ENCODE assay signal across 17 mouse cellular contexts in genomic region chr5:39715694-39716550, GRCm38 (mm10). TPM values are rescaled to one million over a fixed set of nuclear protein-coding genes. Genes with fewer than 3 reads are reported as not detected.
DNase-seq lines count a peak whose midpoint lies in the region; ATAC-seq and TF ChIP-seq lines count a peak whose summit lies in the region.
"Had no signal": no experiment of that assay in that cellular context is flagged by ENCODE, and none has a peak within 500 bp of the region (broad histone marks: within the 10 kb centered on the region; RNA-seq: fewer than 3 reads in every experiment).

No protein-coding gene starts in this region.

- peak; percentile 97 for ATAC-seq in intestine, postnatal 0 days
- ATAC-seq in activated CD4-positive, CD25-positive, alpha-beta regulatory T cell, adult 4 months, result no peak

- WGBS in lung, adult 2 months, result 58% methylated on average over 13 of the region's 13 CpGs
- 32% methylated on average over 13 of the region's 13 CpGs for WGBS in intestine, postnatal 0 days
- 19% methylated on average over 13 of the region's 13 CpGs for WGBS in large intestine, adult 2 months

- DNase-seq in lung, adult 2 months, result peak; percentile 4
- DNase-seq in lung, postnatal 36 days, result no peak
- DNase-seq in large intestine, adult 2 months (ENCODE audit: low read depth, low spot score), result peak; percentile 71
- peak; percentile 42 for DNase-seq in urinary bladder, postnatal 14 days (ENCODE audit: low spot score)
- DNase-seq in cerebellum, adult 18-20 months, result no peak
- DNase-seq in cerebellum, postnatal 4 days (ENCODE audit: low spot score in 2 of 2), result no peak
- DNase-seq: B cell, adult 2 months; cerebellum, adult 9-11 months; gastrocnemius, postnatal 14 days; right cerebral cortex, postnatal 14 days; thymus, postnatal 25 days had no signal

- H3K27me3 ChIP-seq in intestine, postnatal 0 days (replicated peaks; ENCODE audit: control insufficient read depth, insufficient read depth, low read length), result no peaks in the 10 kb centered on the region
- H3K27me3 ChIP-seq: embryonic facial prominence, embryonic 13.5 days; lung, embryonic 15.5 days had no signal

- no peak overlapping the region for H3K9ac ChIP-seq in intestine, postnatal 0 days (ENCODE audit: low read depth, low read length)
- H3K9ac ChIP-seq: embryonic facial prominence, embryonic 13.5 days; lung, embryonic 15.5 days had no signal

- H3K4me1 ChIP-seq in lung, adult 2 months (ENCODE audit: control insufficient read depth, insufficient read depth, low read length), result no peaks in the 10 kb centered on the region; the same call in 1 of the 2 replicates
- peaks cover 8% of the 10 kb centered on the region; the same call in 1 of the 2 replicates for H3K4me1 ChIP-seq in intestine, postnatal 0 days (replicated peaks; ENCODE audit: control insufficient read depth, insufficient read depth, low read length)
- H3K4me1 ChIP-seq: lung, embryonic 15.5 days had no signal

- TF ChIP-seq POLR2A in lung, adult 2 months (IDR thresholded peaks at IDR 0.05; ENCODE audit: borderline replicate concordance, extremely low read depth, low read depth, low read length), result no peak

- no peaks in the 10 kb centered on the region for H3K9me3 ChIP-seq in intestine, postnatal 0 days (ENCODE audit: control insufficient read depth)
- H3K9me3 ChIP-seq: embryonic facial prominence, embryonic 13.5 days; lung, embryonic 15.5 days had no signal

- no peak for TF ChIP-seq CTCF in lung, adult 2 months (IDR thresholded peaks at IDR 0.05; ENCODE audit: insufficient read depth, low read length)
- TF ChIP-seq CTCF in intestine, postnatal 0 days (IDR thresholded peaks at IDR 0.05; ENCODE audit: low read depth), result no peak

- H3K4me3 ChIP-seq in lung, adult 2 months (replicated peaks; ENCODE audit: extremely low read depth, low read depth, low read length), result no peak overlapping the region
- no peak overlapping the region for H3K4me3 ChIP-seq in intestine, postnatal 0 days (ENCODE audit: low read depth, low read length)
- H3K4me3 ChIP-seq: embryonic facial prominence, embryonic 13.5 days; left cerebral cortex, adult 2 months; lung, embryonic 15.5 days had no signal

- H3K4me2 ChIP-seq in intestine, postnatal 0 days (replicated peaks; ENCODE audit: low read depth), result peak overlapping the region; percentile 3
- H3K4me2 ChIP-seq: embryonic facial prominence, embryonic 13.5 days; heart, embryonic 11.5 days; lung, embryonic 15.5 days had no signal

- H3K36me3 ChIP-seq in intestine, postnatal 0 days (ENCODE audit: control insufficient read depth, insufficient read depth), result no peaks in the 10 kb centered on the region
- H3K36me3 ChIP-seq: embryonic facial prominence, embryonic 13.5 days; lung, embryonic 15.5 days had no signal

- H3K27ac ChIP-seq in intestine, postnatal 0 days (ENCODE audit: low read depth, low read length), result peak overlapping the region; percentile 72
- H3K27ac ChIP-seq: embryonic facial prominence, embryonic 13.5 days; left cerebral cortex, adult 2 months; lung, embryonic 15.5 days had no signal

RNA-seq across cellular contexts. Expression of gene Hs3st1, which starts 39.4 kb away (rescaled TPM):
- polyA plus RNA-seq in lung, adult 2 months (2012; rRNA removed), result 83.0 and 83.3 TPM in 2 replicates
- 7.9 and 8.5 TPM in 2 replicates for polyA plus RNA-seq in intestine, postnatal 0 days (2015; fragmentation: Nextera tagmentation; extraction: Ambion mirVana)
- polyA plus RNA-seq in large intestine, adult 2 months (2012; rRNA removed), result 27.2 and 35.8 TPM in 2 replicates
- polyA plus RNA-seq in activated CD4-positive, CD25-positive, alpha-beta regulatory T cell, adult 4 months (2017; shearing (Covaris generic)), result under 1 TPM in 1 of 2 experiments, not detected in 1; 0.30 TPM

Comparison
In these comparisons a context has a peak if more than half of its experiments do, and no peak if none do; other contexts are left out.
1. DNase-seq: peak in lung, adult 2 months (single experiment), large intestine, adult 2 months (single experiment) and urinary bladder, postnatal 14 days (single experiment); none in lung, postnatal 36 days (single experiment), cerebellum, adult 18-20 months (0 of 2) and cerebellum, postnatal 4 days (0 of 2).